Mouse (Mus musculus) lung, postnatal 0 days (tissue): Measurements from ENCODE around the gene Olfr1509.

Source experiments
- CTCF ChIP-seq: IDR thresholded peaks from 2 replicates; pipeline ENCODE4 v1.5.1; 2016; ENCODE audit warnings: antibody characterized with exemption, mild to moderate bottlenecking
- EP300 ChIP-seq: IDR thresholded peaks from 2 replicates; pipeline ENCODE4 v1.6.1; 2016; ENCODE audit warnings: antibody characterized with exemption, mild to moderate bottlenecking, control low read depth

GRCm38 (mm10) chr14:52467395-52467794 lies 24.6 kb downstream of the Olfr1509 start, which contains the start of gene Olfr1508:
- no peak for TF ChIP-seq CTCF
- no peak for TF ChIP-seq EP300
